Mouse (Mus musculus) kidney, postnatal 0 days (tissue): ENCODE measurements around the gene Hnrnpll. TPM values are rescaled to one million over a fixed set of nuclear protein-coding genes. Genes with fewer than 3 reads are reported as not detected.
"Not testable (repeated sequence)": the region's sequence is repeated elsewhere in the genome, so short reads cannot be mapped to it uniquely, and the experiment has no call there.

ENCODE experiments used
- ATAC-seq: fragments of 200-750 bp; cut with Nextera tagmentation; replicated peaks from 2 replicates; pipeline ENCODE4 v1.8.0; 2017; ENCODE audit warnings: low read depth, moderate number of reproducible peaks, moderate TSS enrichment, moderate library complexity; ENCODE audit not compliant: low FRiP score
- DNase-seq: peaks from one replicate; pipeline ENCODE4 v3.0.0-alpha.2; 2016; ENCODE audit warnings: low spot score
- H3K27ac ChIP-seq: fragments of 300-500 bp; sonication (generic); 2 replicates; pipeline ENCODE4 v1.5.1; 2014; ENCODE audit warnings: mild to moderate bottlenecking
- H3K27me3 ChIP-seq: fragments of 300-500 bp; sonication (generic); 2 replicates; pipeline ENCODE4 v1.6.1; 2014; ENCODE audit warnings: low read length, mixed read lengths; ENCODE audit not compliant: insufficient read depth
- H3K36me3 ChIP-seq: fragments of 300-500 bp; sonication (generic); 2 replicates; pipeline ENCODE4 v1.6.1; 2014; ENCODE audit warnings: low read length, mixed read lengths; ENCODE audit not compliant: insufficient read depth
- H3K4me1 ChIP-seq: fragments of 300-500 bp; sonication (generic); replicated peaks from 2 replicates; pipeline ENCODE4 v1.6.1; 2014; ENCODE audit warnings: antibody characterized with exemption, low read length, mixed read lengths; ENCODE audit not compliant: insufficient read depth
- H3K4me2 ChIP-seq: fragments of 300-500 bp; sonication (generic); 2 replicates; pipeline ENCODE4 v1.6.1; 2014; ENCODE audit warnings: mild to moderate bottlenecking, low read length, moderate library complexity, mixed read lengths
- H3K4me3 ChIP-seq: fragments of 300-500 bp; sonication (generic); replicated peaks from 2 replicates; pipeline ENCODE4 v1.5.1; 2014; ENCODE audit warnings: low read depth, low read length
- H3K9ac ChIP-seq: fragments of 300-500 bp; sonication (generic); 2 replicates; pipeline ENCODE4 v1.6.1; 2014; ENCODE audit warnings: low read depth, low read length
- H3K9me3 ChIP-seq: fragments of 300-500 bp; sonication (generic); replicated peaks from 2 replicates; pipeline ENCODE4 v1.6.1; 2016; ENCODE audit warnings: low read length, inconsistent platforms, mixed read lengths
- CTCF ChIP-seq: IDR thresholded peaks from 2 replicates; pipeline ENCODE4 v1.5.1; 2016; ENCODE audit warnings: antibody characterized with exemption, low read depth, mild to moderate bottlenecking, moderate library complexity
- WGBS: fragments of 180-500 bp; shearing (Covaris S2); extraction: QIAGEN DNeasy Blood & Tissue Kit; methylation state at CpG from one replicate; pipeline ENCODE4 v1.1.7; 2014; 5-methylcytosine and 5-hydroxymethylcytosine counted together
- polyA plus RNA-seq: library from polyadenylated mRNA; unstranded; fragments of >200 nt; fragmentation: Nextera tagmentation; extraction: Ambion mirVana; gene quantifications from 2 replicates; pipeline ENCODE4 v1.2.1, GENCODE M21; 2015

The Hnrnpll gene
- polyA plus RNA-seq, 1 experiment from 2014 or later, result 48.0 TPM

- Histone ChIP-seq H3K27me3 (no peaks in the 10 kb centered on the region), H3K4me2 (peak overlapping the region; percentile 48), H3K9me3 (no peaks in the 10 kb centered on the region), H3K9ac (no peak overlapping the region), H3K27ac (no peak overlapping the region), H3K4me1 (no peaks in the 10 kb centered on the region), H3K36me3 (no peaks in the 10 kb centered on the region), H3K4me3 (no peak overlapping the region)
- 6% methylated on average over 22 of the region's 22 CpGs for WGBS
- peak; percentile 55 for ATAC-seq
- TF ChIP-seq CTCF, result peak; percentile 67
- peak; percentile 59 for DNase-seq
These were observed 43.1 kb downstream of the Hnrnpll start for GRCm38 (mm10) chr17:80018976-80019541.

DNA sequence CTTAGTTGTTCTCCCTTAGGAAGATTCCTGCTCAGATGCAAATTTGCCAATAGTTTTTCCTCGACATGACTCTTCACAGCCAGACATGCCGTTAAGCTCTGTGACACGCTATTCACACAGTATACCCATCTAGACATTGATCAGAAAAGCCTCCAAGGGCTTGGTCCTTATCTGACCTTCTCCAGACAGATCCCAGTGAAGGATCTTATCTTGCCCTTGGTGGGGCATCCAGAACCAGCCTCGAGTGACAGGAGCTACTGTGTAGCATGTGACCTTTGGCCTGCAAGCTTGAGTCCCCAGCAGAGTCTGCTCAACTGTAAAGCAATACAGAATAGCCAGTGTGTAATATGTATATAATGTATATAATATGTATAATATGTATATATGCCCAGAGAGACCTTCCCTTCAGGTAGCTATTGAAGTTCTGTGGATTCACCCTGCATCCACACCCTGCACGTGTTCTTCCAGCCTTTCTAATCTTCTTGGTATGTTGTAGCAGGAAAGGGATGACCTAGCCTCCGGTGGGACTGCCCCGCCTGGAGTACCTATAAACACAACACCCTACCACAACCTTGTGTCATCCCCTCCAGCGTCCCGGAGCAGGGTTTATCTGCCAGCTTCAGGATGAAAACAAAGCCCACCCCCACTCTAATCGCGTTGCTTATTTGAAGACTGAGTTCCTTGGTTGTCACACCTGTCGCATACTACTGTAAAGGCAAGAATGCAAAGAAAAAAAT is 43.7 kb downstream of the Hnrnpll start:
- Histone ChIP-seq H3K4me1 (no peaks in the 10 kb centered on the region), H3K4me2 (no peak overlapping the region), H3K9ac (no peak overlapping the region), H3K9me3 (no peaks in the 10 kb centered on the region), H3K36me3 (no peaks in the 10 kb centered on the region), H3K27ac (no peak overlapping the region), H3K4me3 (no peak overlapping the region), H3K27me3 (no peaks in the 10 kb centered on the region)
- no peak for ATAC-seq
- no peak for DNase-seq
- TF ChIP-seq CTCF, result no peak
- 61% methylated on average over 12 of the region's 12 CpGs for WGBS

- no peak overlapping the region for H3K4me3 ChIP-seq
- 50% methylated on average over 12 of the region's 12 CpGs for WGBS
These were observed 44.7 kb downstream of the Hnrnpll start for GRCm38 (mm10) chr17:80017389-80017788.

DNA sequence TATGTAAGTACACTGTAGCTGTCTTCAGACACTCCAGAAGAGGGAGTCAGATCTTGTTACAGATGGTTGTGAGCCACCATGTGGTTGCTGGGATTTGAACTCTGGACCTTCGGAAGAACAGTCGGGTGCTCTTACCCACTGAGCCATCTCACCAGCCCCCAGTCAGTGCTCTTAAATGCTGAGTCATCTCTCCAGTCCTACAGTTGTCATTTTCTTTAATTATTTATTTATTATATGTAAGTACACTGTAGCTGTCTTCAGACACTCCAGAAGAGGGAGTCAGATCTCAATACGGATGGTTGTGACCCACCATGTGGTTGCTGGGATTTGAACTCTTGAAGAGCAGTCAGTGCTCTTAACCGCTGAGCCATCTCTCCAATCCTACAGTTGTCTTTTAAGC is 45.7 kb downstream of the Hnrnpll start:
- WGBS, result 93% methylated on average over 4 of the region's 4 CpGs
- not testable (repeated sequence) for DNase-seq, H3K4me3 ChIP-seq, H3K4me2 ChIP-seq, H3K9ac ChIP-seq, H3K27ac ChIP-seq, H3K4me1 ChIP-seq, ATAC-seq, H3K27me3 ChIP-seq, H3K9me3 ChIP-seq, H3K36me3 ChIP-seq

More at GRCm38 (mm10) chr17:80017389-80017788, 44.7 kb downstream of the Hnrnpll start:
- H3K4me1 ChIP-seq, result no peaks in the 10 kb centered on the region
- H3K9me3 ChIP-seq, result no peaks in the 10 kb centered on the region
- peak; percentile 82 for TF ChIP-seq CTCF
- DNase-seq (peak; percentile 78), ATAC-seq (no peak)
- H3K9ac ChIP-seq, result no peak overlapping the region
- H3K36me3 ChIP-seq, result no peaks in the 10 kb centered on the region
- no peak overlapping the region for H3K27ac ChIP-seq
- H3K4me2 ChIP-seq, result no peak overlapping the region
- H3K27me3 ChIP-seq, result no peaks in the 10 kb centered on the region

DNA sequence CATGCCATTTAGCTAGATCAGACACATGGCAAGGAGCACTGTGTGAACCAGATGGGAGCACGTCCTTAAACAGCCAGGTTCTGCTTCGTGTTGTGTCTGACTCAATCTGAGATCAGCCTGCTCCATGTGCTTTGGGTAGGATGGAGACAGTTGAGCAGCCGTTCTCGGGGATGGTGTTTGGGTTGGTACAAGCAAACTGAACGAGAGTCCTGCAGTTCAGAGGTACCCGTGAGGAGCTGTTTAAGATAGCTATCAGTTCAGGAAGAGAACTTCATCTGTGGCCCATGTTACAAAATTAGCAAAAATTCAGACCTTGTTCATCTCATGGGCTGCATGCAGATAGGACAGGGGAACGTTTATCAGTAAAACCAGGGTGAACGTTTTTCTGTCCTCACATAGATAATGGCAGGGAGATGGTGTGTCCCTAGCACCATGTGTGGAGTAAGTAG is 47.7 kb downstream of the Hnrnpll start:
- H3K4me3 ChIP-seq, result no peak overlapping the region
- H3K27me3 ChIP-seq, result no peaks in the 10 kb centered on the region
- H3K4me1 ChIP-seq, result no peaks in the 10 kb centered on the region
- H3K9ac ChIP-seq, result no peak overlapping the region
- 80% methylated on average over 8 of the region's 8 CpGs for WGBS
- no peak for ATAC-seq
- no peaks in the 10 kb centered on the region for H3K9me3 ChIP-seq
- DNase-seq, result no peak
- H3K36me3 ChIP-seq, result no peaks in the 10 kb centered on the region
- no peak for TF ChIP-seq CTCF
- H3K27ac ChIP-seq, result no peak overlapping the region
- no peak overlapping the region for H3K4me2 ChIP-seq

- peak; percentile 20; the same call in 1 of the 2 replicates for TF ChIP-seq CTCF
- DNase-seq (peak; percentile 52), ATAC-seq (no peak)
- Histone ChIP-seq H3K9ac (no peak overlapping the region), H3K27me3 (no peaks in the 10 kb centered on the region), H3K4me2 (no peak overlapping the region; the same call in 1 of the 2 replicates), H3K4me1 (peaks cover 10% of the 10 kb centered on the region; the same call in 1 of the 2 replicates), H3K9me3 (no peaks in the 10 kb centered on the region), H3K4me3 (no peak overlapping the region), H3K27ac (no peak overlapping the region), H3K36me3 (no peaks in the 10 kb centered on the region)
- 20% methylated on average over 15 of the region's 15 CpGs for WGBS
These were observed 52.2 kb downstream of the Hnrnpll start for GRCm38 (mm10) chr17:80009926-80010325.
